Mouse (Mus musculus): Measurements from ENCODE around the gene Upk3bl.

- no peak for TF ChIP-seq CTCF (IDR thresholded peaks at IDR 0.05; ENCODE audit: low read depth, low read length)
- TF ChIP-seq POLR2A (IDR thresholded peaks at IDR 0.05; ENCODE audit: insufficient read depth, low read length) = no peak
These were observed 49.8 kb upstream of the Upk3bl start for GRCm38 (mm10) chr5:136004537-136004936.

Data from ES-Bruce4 (cell line).